Mouse (Mus musculus) liver, postnatal 0 days (tissue): Measurements from ENCODE around the gene Ankrd40. TPM values are rescaled to one million over a fixed set of nuclear protein-coding genes. Genes with fewer than 3 reads are reported as not detected.

Experiments
- ATAC-seq: fragments of 200-750 bp; cut with Nextera tagmentation; 2 replicates; pipeline ENCODE4 v1.8.0; 2017; ENCODE audit warnings: mild to moderate bottlenecking, moderate library complexity
- DNase-seq: peaks from one replicate; pipeline ENCODE4 v3.0.0-alpha.2; 2016
- H3K27ac ChIP-seq: fragments of 300-500 bp; sonication (generic); 2 replicates; pipeline ENCODE4 v1.5.1; 2014; ENCODE audit warnings: antibody characterized with exemption, moderate library complexity, mild to moderate bottlenecking, low read depth
- H3K27me3 ChIP-seq: fragments of 300-500 bp; sonication (generic); 2 replicates; pipeline ENCODE4 v1.6.1; 2014; ENCODE audit warnings: low read length, control low read depth, mixed read lengths; ENCODE audit not compliant: insufficient read depth
- H3K36me3 ChIP-seq: fragments of 300-500 bp; sonication (generic); replicated peaks from 2 replicates; pipeline ENCODE4 v1.6.1; 2014; ENCODE audit warnings: mild to moderate bottlenecking, control low read depth, low read length, moderate library complexity, mixed read lengths; ENCODE audit not compliant: insufficient read depth
- H3K4me1 ChIP-seq: fragments of 300-500 bp; sonication (generic); 2 replicates; pipeline ENCODE4 v1.6.1; 2014; ENCODE audit warnings: antibody characterized with exemption, mild to moderate bottlenecking, control low read depth; ENCODE audit not compliant: insufficient read depth
- H3K4me2 ChIP-seq: fragments of 300-500 bp; sonication (generic); 2 replicates; pipeline ENCODE4 v1.6.1; 2014; ENCODE audit warnings: low read depth, mild to moderate bottlenecking, low read length, moderate library complexity, mixed read lengths
- H3K4me3 ChIP-seq: fragments of 300-500 bp; sonication (generic); 2 replicates; pipeline ENCODE4 v1.5.1; 2014; ENCODE audit warnings: low read depth, low read length
- H3K9ac ChIP-seq: fragments of 300-500 bp; sonication (generic); replicated peaks from 2 replicates; pipeline ENCODE4 v1.6.1; 2014; ENCODE audit warnings: mild to moderate bottlenecking, moderate library complexity
- H3K9me3 ChIP-seq: fragments of 300-500 bp; sonication (generic); 2 replicates; pipeline ENCODE4 v1.6.1; 2016; ENCODE audit warnings: mild to moderate bottlenecking, control low read depth, low read length, mixed read lengths
- CTCF ChIP-seq: sonication (generic); IDR thresholded peaks from 2 replicates; pipeline ENCODE4 v1.5.1; 2016; ENCODE audit warnings: antibody characterized with exemption, low read depth
- EP300 ChIP-seq: IDR thresholded peaks from 2 replicates; pipeline ENCODE4 v1.6.1; 2016; ENCODE audit warnings: antibody characterized with exemption, low read depth, mild to moderate bottlenecking
- WGBS: fragments of 180-500 bp; shearing (Covaris S2); extraction: QIAGEN DNeasy Blood & Tissue Kit; methylation state at CpG from one replicate; pipeline ENCODE4 v1.1.7; 2014; ENCODE audit not compliant: insufficient replicate concordance; 5-methylcytosine and 5-hydroxymethylcytosine counted together
- polyA plus RNA-seq: library from polyadenylated mRNA; unstranded; fragments of >200 nt; fragmentation: Nextera tagmentation; extraction: Ambion mirVana; gene quantifications from 2 replicates; pipeline ENCODE4 v1.2.1, GENCODE M21; 2015

Gene Ankrd40
- polyA plus RNA-seq, 1 experiment from 2014 or later: 8.5 TPM

DNA sequence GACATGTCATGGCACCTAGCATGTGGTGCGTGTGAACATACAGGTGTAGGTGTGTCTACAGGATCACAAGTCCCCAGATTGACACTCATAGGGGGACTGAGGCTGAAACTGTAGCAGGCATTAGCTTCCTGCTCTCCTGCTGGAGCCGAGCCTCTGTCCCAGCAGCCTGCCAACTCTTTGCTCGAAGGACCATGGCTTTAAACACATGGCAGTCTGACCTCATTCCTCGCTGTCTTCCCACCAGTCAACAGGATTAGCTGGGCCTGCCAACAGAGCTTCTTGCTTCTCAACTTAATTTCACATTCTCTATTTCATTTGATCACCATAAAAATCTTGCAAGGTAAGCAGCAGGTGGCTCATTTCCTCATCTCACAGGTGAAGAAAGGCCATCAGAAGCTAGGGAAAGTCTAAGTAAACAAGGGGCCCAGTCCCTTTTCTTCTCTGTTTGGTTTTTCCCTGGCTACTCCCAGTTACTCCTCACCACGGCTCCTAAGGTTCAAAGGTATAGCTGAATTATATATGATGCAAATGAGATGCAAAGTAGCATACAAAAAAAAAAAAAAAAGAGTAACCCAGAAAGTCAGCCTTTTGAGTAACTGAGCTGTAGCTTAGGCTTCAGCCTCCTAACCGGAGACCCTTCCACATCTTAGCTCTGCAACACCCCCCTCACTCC lies 62.1 kb downstream of the Ankrd40 start:
- Histone ChIP-seq H3K27me3 (no peaks in the 10 kb centered on the region), H3K4me3 (no peak overlapping the region), H3K27ac (no peak overlapping the region), H3K9me3 (no peaks in the 10 kb centered on the region), H3K4me1 (peaks cover 12% of the 10 kb centered on the region; the same call in 1 of the 2 replicates), H3K9ac (no peak overlapping the region), H3K36me3 (no peaks in the 10 kb centered on the region), H3K4me2 (no peak overlapping the region)
- ATAC-seq: no peak
- DNase-seq: no peak
- TF ChIP-seq EP300 (no peak), CTCF (no peak)
- 63% methylated on average over 6 of the region's 6 CpGs for WGBS

DNA sequence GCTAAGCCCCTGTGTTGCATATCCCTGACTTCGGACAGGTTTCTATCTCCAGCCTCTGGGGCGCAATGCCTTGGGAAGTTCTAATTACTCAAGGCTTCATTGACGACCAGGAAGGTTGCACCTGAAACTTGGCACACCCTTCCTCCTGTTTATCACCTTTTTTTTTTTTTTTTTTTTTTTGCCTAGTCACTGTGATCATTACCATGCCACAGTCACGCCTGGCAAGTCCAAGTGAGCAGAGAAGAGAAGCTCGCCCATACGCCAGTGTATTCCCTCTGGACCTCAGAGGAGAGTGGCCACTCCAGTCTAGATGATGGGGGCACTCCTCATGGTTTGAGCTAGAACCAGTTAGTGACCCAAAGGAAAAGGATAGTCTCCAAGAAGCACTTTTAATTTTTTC lies 63.0 kb downstream of the Ankrd40 start:
- TF ChIP-seq EP300 (no peak), CTCF (no peak)
- no peak overlapping the region for H3K27ac ChIP-seq

More for the DNA sequence above, 63.0 kb downstream of the Ankrd40 start:
- Histone ChIP-seq H3K9ac (no peak overlapping the region), H3K27me3 (no peaks in the 10 kb centered on the region), H3K4me3 (no peak overlapping the region), H3K9me3 (no peaks in the 10 kb centered on the region), H3K4me1 (peaks cover 12% of the 10 kb centered on the region; the same call in 1 of the 2 replicates), H3K4me2 (no peak overlapping the region), H3K36me3 (no peaks in the 10 kb centered on the region)
- DNase-seq (no peak), ATAC-seq (no peak)
- WGBS: 67% methylated on average over 6 of the region's 6 CpGs

Other genes with a start within 250 kb of the Ankrd40 start
- 47.8 and 53.1 TPM in 2 replicates for gene Tob1, start 116.5 kb upstream of the Ankrd40 start, polyA plus RNA-seq
- 0.39 and 0.54 TPM in 2 replicates for gene Wfikkn2, start 82.0 kb upstream of the Ankrd40 start, polyA plus RNA-seq
- 0.42 and 0.43 TPM in 2 replicates for gene Gm21885, start 46.1 kb upstream of the Ankrd40 start, polyA plus RNA-seq
- gene Luc7l3, start 6.0 kb upstream of the Ankrd40 start, polyA plus RNA-seq: 35.8 and 36.5 TPM in 2 replicates
- 6.7 and 8.3 TPM in 2 replicates for gene Abcc3, start 65.0 kb downstream of the Ankrd40 start, polyA plus RNA-seq
- gene Cacna1g, start 146.2 kb downstream of the Ankrd40 start, polyA plus RNA-seq: 0.14 and 0.29 TPM in 2 replicates
- gene Spata20, start 158.2 kb downstream of the Ankrd40 start, polyA plus RNA-seq: not detected in 2 replicates
- gene Epn3, start 172.0 kb downstream of the Ankrd40 start, polyA plus RNA-seq: 0.21 and 0.22 TPM in 2 replicates
- 0.13 TPM in 1 of 2 replicates, not detected in the other for gene Mycbpap, start 193.7 kb downstream of the Ankrd40 start, polyA plus RNA-seq
- 1.7 and 1.9 TPM in 2 replicates for gene Rsad1, start 221.3 kb downstream of the Ankrd40 start, polyA plus RNA-seq
- 0.14 TPM in 2 replicates for gene Chad, start 237.0 kb downstream of the Ankrd40 start, polyA plus RNA-seq